Mouse (Mus musculus) midbrain, embryonic 16.5 days (tissue): ENCODE measurements around the gene Pth1r. TPM values are rescaled to one million over a fixed set of nuclear protein-coding genes. Genes with fewer than 3 reads are reported as not detected.

Experiments
- ATAC-seq: fragments of 200-750 bp; cut with Nextera tagmentation; 2 replicates; pipeline ENCODE4 v1.8.0; 2017; ENCODE audit warnings: moderate TSS enrichment
- H3K27ac ChIP-seq: fragments of 300-500 bp; sonication (generic); 2 replicates; pipeline ENCODE4 v1.5.1; 2014; ENCODE audit warnings: mild to moderate bottlenecking, low read length, mixed read lengths
- H3K27me3 ChIP-seq: fragments of 300-500 bp; sonication (generic); 2 replicates; pipeline ENCODE4 v1.6.1; 2014; ENCODE audit warnings: low read depth, low read length, mixed read lengths; ENCODE audit not compliant: control insufficient read depth, insufficient read depth
- H3K36me3 ChIP-seq: fragments of 300-500 bp; sonication (generic); 2 replicates; pipeline ENCODE4 v1.6.1; 2014; ENCODE audit warnings: mild to moderate bottlenecking, low read length, moderate library complexity, mixed read lengths; ENCODE audit not compliant: control insufficient read depth, insufficient read depth
- H3K4me1 ChIP-seq: fragments of 300-500 bp; sonication (generic); 2 replicates; pipeline ENCODE4 v1.6.1; 2014; ENCODE audit warnings: mild to moderate bottlenecking, low read length, mixed read lengths; ENCODE audit not compliant: control insufficient read depth, insufficient read depth
- H3K4me2 ChIP-seq: fragments of 300-500 bp; sonication (generic); 2 replicates; pipeline ENCODE4 v1.6.1; 2014; ENCODE audit warnings: mild to moderate bottlenecking, low read length, mixed read lengths
- H3K4me3 ChIP-seq: fragments of 300-500 bp; sonication (generic); 2 replicates; pipeline ENCODE4 v1.5.1; 2014; ENCODE audit warnings: low read depth, mild to moderate bottlenecking, low read length, moderate library complexity, mixed read lengths
- H3K9ac ChIP-seq: fragments of 300-500 bp; sonication (generic); 2 replicates; pipeline ENCODE4 v1.6.1; 2014; ENCODE audit warnings: low read depth, low read length, mixed read lengths
- H3K9me3 ChIP-seq: fragments of 300-500 bp; sonication (generic); replicated peaks from 2 replicates; pipeline ENCODE4 v1.6.1; 2014; ENCODE audit warnings: mild to moderate bottlenecking, low read length, mixed read lengths; ENCODE audit not compliant: control insufficient read depth, poor library complexity, severe bottlenecking
- WGBS: fragments of 180-500 bp; shearing (Covaris S2); extraction: QIAGEN DNeasy Blood & Tissue Kit; methylation state at CpG from one replicate; pipeline ENCODE4 v1.1.7; 2014; 5-methylcytosine and 5-hydroxymethylcytosine counted together
- polyA plus RNA-seq: library from polyadenylated mRNA; unstranded; fragments of >200 nt; fragmentation: Nextera tagmentation; extraction: Ambion mirVana; gene quantifications from 2 replicates; pipeline ENCODE4 v1.2.1, GENCODE M21; 2015

Pth1r gene
- polyA plus RNA-seq, result 6.1 and 8.0 TPM in 2 replicates

DNA sequence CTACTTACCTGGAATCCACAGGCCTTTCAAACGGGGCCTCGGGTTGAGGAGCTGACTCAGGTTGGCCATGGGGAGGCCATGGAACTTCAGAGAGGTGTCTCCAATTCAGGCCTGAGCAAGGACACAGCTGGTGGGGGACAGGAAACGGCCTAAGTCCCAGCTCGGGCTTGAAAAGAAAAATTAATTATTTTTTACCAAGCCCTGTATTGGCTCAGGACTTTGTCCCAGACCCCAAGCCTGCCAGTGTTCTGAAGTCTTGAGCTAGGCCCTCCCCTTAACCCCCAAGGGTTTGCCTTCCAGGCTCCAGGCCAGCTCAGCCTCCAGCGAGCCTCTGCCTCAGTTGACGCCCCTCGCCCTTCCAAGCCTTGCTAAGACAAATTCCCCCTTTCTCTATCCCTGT, at the start of gene Pth1r:
Gene Pth1r (minus strand): TSS at position 185 of the 400 bp plus-strand sequence.
- H3K9me3 ChIP-seq, result no peaks in the 10 kb centered on the region

GRCm38 (mm10) chr9:110790462-110790861, 43.5 kb upstream of the Pth1r start:
- H3K27ac ChIP-seq, result no peak overlapping the region
- H3K4me2 ChIP-seq, result no peak overlapping the region
- H3K36me3 ChIP-seq, result no peaks in the 10 kb centered on the region
- no peak for ATAC-seq
- H3K4me1 ChIP-seq, result no peaks in the 10 kb centered on the region
- no peak overlapping the region for H3K9ac ChIP-seq
- H3K4me3 ChIP-seq, result no peak overlapping the region
- H3K9me3 ChIP-seq, result 0 out of 2 replicates have a peak, but pooled peaks cover 2% of the 10 kb centered on the region
- WGBS, result 83% methylated on average over 4 of the region's 4 CpGs
- no peaks in the 10 kb centered on the region for H3K27me3 ChIP-seq

More for the DNA sequence above, at the start of gene Pth1r:
- Histone ChIP-seq H3K9ac (no peak within 1 kb of the TSS), H3K4me2 (no peak within 1 kb of the TSS), H3K4me1 (peaks cover 14% of the 10 kb centered on the region), H3K4me3 (no peak within 1 kb of the TSS), H3K27me3 (peaks cover 10% of the 10 kb centered on the region; the same call in 1 of the 2 replicates), H3K36me3 (no peaks in the 10 kb centered on the region), H3K27ac (no peak within 1 kb of the TSS)
- no peak for ATAC-seq
- WGBS, result 59% methylated on average over 7 of the region's 7 CpGs

- WGBS, result 90% methylated on average over 3 of the region's 3 CpGs
- ATAC-seq, result no peak
- Histone ChIP-seq H3K9me3 (0 out of 2 replicates have a peak, but pooled peaks cover 2% of the 10 kb centered on the region), H3K4me2 (no peak overlapping the region), H3K27me3 (no peaks in the 10 kb centered on the region), H3K4me3 (no peak overlapping the region), H3K27ac (no peak overlapping the region), H3K9ac (no peak overlapping the region), H3K36me3 (no peaks in the 10 kb centered on the region), H3K4me1 (no peaks in the 10 kb centered on the region)
Measured at GRCm38 (mm10) chr9:110788169-110788568, 41.2 kb upstream of the Pth1r start.

DNA sequence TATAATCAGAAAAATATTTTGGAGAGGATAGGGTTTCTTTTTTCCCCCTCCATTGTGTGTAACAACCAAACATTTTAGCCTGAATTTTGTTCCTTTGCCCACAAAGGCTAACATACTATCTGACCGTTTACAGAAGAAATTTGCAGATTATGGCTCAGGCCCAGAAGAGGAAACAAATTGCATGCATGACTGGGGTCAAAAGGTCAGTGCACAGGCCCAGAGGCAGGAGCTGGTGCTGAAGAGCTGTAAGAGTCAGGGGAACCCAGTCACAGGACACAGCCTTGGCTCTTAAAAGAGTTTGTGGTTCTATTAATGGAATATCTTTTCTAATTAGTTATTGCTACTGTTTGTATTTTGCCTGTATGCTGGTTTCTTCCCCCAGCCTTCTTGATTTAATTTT, 36.7 kb upstream of the Pth1r start:
- Histone ChIP-seq H3K36me3 (no peaks in the 10 kb centered on the region), H3K4me3 (no peak overlapping the region), H3K9ac (no peak overlapping the region), H3K9me3 (0 out of 2 replicates have a peak, but pooled peaks cover 2% of the 10 kb centered on the region), H3K4me1 (peaks cover 3% of the 10 kb centered on the region; the same call in 1 of the 2 replicates), H3K27me3 (no peaks in the 10 kb centered on the region), H3K4me2 (no peak overlapping the region), H3K27ac (no peak overlapping the region)
- 50% methylated on average over 1 of the region's 1 CpGs for WGBS
- ATAC-seq, result no peak

DNA sequence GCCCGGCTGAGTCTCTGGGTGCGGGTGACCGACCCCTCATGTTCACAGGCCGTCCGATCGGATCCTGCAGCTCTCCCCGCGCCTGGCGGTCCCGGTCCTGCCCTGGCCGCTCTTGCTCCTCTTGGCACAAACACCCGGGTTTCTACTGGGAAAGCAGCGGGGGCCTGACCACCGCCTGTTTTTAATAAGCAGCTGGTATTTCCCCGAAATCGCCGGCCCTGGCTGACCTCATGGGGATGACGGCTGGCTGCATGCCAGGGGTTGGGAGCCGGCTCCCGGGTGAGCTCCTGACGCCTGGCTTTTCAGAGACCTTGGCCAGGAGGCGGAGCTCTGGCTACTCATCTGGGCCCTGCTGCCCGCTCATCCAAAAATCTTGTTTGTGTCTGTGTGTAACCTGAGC, 34.8 kb upstream of the Pth1r start:
- peaks cover 3% of the 10 kb centered on the region; the same call in 1 of the 2 replicates for H3K4me1 ChIP-seq
- WGBS, result 1% methylated on average over 23 of the region's 23 CpGs

DNA sequence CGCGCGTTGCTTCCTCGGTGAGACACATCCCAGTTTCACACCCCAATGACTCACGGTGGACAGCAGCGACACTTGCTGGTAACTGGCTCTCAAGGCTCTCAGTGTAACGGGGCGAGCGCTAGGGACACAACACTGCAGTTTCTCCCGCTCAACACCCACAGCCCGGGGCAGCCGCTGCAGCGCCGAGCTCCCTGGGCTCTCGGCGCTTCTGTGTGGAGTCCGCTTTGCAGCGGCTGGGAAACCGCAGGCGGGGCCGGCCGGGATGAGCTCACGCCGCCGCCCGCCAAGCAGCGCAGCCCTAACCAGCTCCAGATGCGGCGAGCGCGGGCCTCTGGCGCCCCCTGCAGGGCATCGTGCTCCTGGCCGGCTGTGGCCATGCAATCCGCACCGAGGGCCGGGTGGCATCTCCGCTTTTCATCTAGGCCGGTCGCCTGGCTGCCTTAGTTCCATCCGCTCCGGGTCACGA, 34.3 kb upstream of the Pth1r start:
- no peaks in the 10 kb centered on the region for H3K27me3 ChIP-seq
- ATAC-seq, result peak; percentile 97
- under 1% methylated on average over 43 of the region's 43 CpGs for WGBS

More for the DNA sequence above, 34.8 kb upstream of the Pth1r start:
- Histone ChIP-seq H3K9ac (peak overlapping the region; percentile 82), H3K4me3 (peak overlapping the region; percentile 45), H3K27ac (peak overlapping the region; percentile 84), H3K36me3 (no peaks in the 10 kb centered on the region), H3K9me3 (no peaks in the 10 kb centered on the region), H3K4me2 (peak overlapping the region; percentile 63), H3K27me3 (no peaks in the 10 kb centered on the region)
- ATAC-seq, result peak; percentile 71

GRCm38 (mm10) chr9:110779242-110779913, 32.4 kb upstream of the Pth1r start:
- no peak for ATAC-seq
- H3K9ac ChIP-seq, result no peak overlapping the region
- H3K27me3 ChIP-seq, result no peaks in the 10 kb centered on the region
- 65% methylated on average over 5 of the region's 5 CpGs for WGBS
- H3K36me3 ChIP-seq, result no peaks in the 10 kb centered on the region
- no peak overlapping the region for H3K4me3 ChIP-seq
- H3K27ac ChIP-seq, result no peak overlapping the region
- H3K9me3 ChIP-seq, result no peaks in the 10 kb centered on the region
- H3K4me1 ChIP-seq, result peaks cover 3% of the 10 kb centered on the region; the same call in 1 of the 2 replicates
- no peak overlapping the region for H3K4me2 ChIP-seq

More for the DNA sequence above, 34.3 kb upstream of the Pth1r start:
- H3K9me3 ChIP-seq, result no peaks in the 10 kb centered on the region
- H3K27ac ChIP-seq, result peak overlapping the region; percentile 84
- no peaks in the 10 kb centered on the region for H3K36me3 ChIP-seq
- peak overlapping the region; percentile 82 for H3K9ac ChIP-seq
- H3K4me1 ChIP-seq, result peaks cover 3% of the 10 kb centered on the region; the same call in 1 of the 2 replicates
- peak overlapping the region; percentile 45 for H3K4me3 ChIP-seq
- H3K4me2 ChIP-seq, result peak overlapping the region; percentile 63

DNA sequence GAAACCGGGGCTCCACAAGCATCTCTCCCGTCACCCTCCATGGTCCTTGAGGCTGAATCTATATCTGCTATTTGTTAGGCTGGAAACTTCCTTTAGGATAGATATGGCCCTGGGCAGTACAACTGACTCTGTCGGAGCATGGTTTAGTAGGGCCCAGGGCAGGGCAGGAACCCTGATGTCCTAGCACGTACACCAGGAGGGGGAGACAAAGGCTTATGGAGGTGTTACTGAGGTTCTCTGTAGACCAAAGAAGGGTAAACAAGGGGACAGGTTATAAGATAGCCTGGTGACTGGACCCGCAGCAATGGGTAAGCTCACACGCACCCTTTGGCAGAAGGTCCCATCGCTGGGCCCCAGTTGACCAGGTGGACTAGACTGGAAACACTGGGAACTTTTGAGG, 31.6 kb upstream of the Pth1r start:
- Histone ChIP-seq H3K36me3 (no peaks in the 10 kb centered on the region), H3K27ac (no peak overlapping the region), H3K9me3 (no peaks in the 10 kb centered on the region), H3K4me3 (no peak overlapping the region), H3K27me3 (no peaks in the 10 kb centered on the region), H3K4me1 (peaks cover 3% of the 10 kb centered on the region; the same call in 1 of the 2 replicates), H3K9ac (no peak overlapping the region), H3K4me2 (no peak overlapping the region)
- no peak for ATAC-seq
- 86% methylated on average over 7 of the region's 7 CpGs for WGBS

- no peaks in the 10 kb centered on the region for H3K27me3 ChIP-seq
- no peak overlapping the region for H3K4me2 ChIP-seq
- WGBS, result 77% methylated on average over 1 of the region's 1 CpGs
- no peak overlapping the region for H3K27ac ChIP-seq
- H3K9me3 ChIP-seq, result no peaks in the 10 kb centered on the region
- H3K4me1 ChIP-seq, result peaks cover 3% of the 10 kb centered on the region; the same call in 1 of the 2 replicates
- no peak overlapping the region for H3K4me3 ChIP-seq
- H3K9ac ChIP-seq, result no peak overlapping the region
- no peak for ATAC-seq
- no peaks in the 10 kb centered on the region for H3K36me3 ChIP-seq
Measured at GRCm38 (mm10) chr9:110778100-110778499, 31.2 kb upstream of the Pth1r start.
